Mouse (Mus musculus): ENCODE data around the gene Dclk1. TPM values are rescaled to one million over a fixed set of nuclear protein-coding genes. Genes with fewer than 3 reads are reported as not detected.

Dclk1 gene
- total RNA-seq, 2 experiments from 2014 or later = 6.3 to 9.1 TPM

DNA sequence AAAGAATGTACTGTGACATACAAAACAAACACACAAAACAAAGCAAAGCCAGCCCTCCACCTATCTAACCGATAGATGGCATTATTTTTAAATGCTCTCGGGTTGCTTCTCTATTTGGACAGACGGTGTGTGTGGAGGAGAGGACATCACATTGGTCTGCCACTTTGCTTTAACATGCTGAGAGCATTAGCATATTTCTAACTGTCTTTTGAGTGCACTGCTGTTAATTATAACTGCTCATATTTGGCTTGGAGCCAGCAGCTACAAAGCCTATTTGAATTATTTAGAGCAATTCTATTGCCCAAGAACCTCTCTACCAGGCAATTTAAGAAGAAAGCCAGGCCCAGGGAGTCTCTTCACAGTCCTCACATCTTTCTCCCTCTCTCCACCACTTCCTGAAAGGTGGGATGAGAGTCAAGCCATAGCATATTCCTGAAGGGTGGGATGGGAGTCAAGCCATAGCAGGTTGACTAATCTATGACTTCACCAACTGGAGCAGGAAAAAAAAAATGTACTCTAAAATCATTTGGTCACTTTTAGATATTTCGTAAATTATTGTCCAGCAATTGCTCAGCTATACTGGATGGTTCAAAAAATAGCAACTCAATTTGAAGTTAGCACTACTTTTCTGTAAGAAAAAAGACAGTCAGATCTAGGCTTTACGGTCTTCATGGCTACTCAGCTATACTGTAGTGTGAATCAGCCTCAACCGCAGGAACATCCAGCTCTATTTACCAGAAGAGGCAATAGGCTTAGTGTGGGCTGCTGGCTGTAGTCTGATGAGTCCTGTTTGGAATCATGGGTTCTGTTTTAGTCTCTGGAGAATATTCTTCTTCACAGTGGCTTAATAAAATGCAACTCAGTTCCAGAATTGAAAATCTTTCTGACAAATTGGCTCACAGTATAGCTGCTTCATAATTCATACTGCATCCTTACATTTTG, 155.9 kb downstream of the Dclk1 start:
- no peak for DNase-seq

- no peak for DNase-seq
These were observed 159.1 kb downstream of the Dclk1 start for GRCm38 (mm10) chr3:55401236-55401635.

DNA sequence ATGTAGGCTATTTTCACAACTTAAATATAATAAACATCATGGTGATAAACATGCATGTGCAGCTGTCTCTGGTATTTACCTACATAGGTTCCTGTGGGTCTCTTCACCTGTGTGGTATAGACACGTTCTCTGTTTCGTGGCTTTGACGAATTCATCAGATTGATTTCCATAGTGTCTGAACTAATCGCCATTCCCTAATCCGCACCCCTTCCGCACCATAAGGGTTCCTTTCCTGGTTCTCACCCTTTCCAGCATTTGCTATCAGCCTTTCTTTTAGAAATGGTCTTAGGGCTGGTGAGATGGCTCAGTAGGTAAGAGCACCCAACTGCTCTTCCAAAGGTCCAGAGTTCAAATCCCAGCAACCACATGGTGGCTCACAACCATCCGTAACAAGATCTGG, 162.6 kb downstream of the Dclk1 start:
- DNase-seq = no peak

GRCm38 (mm10) chr3:55406616-55407015, 164.5 kb downstream of the Dclk1 start:
- no peak for DNase-seq

DNA sequence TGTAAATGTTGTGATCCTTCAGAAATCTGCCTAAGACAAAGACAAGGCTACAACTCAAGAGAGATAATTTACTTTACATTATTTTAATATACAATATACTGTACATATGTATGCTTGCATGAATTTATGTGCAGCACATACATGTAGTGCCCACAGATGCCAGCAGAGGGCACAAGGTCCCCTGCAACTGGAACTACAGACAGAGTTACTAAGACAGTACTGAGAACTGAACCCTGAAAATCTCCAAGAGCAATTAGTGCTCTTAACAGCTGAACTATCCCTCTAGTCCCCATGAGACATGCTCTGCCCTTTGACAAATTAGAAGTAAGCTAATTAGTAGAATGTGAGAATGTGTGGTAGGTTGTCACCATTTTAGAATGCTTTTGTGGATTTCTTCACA, 169.4 kb downstream of the Dclk1 start:
- no peak for DNase-seq

GRCm38 (mm10) chr3:55415527-55415950, 173.4 kb downstream of the Dclk1 start:
- no peak for DNase-seq

DNA sequence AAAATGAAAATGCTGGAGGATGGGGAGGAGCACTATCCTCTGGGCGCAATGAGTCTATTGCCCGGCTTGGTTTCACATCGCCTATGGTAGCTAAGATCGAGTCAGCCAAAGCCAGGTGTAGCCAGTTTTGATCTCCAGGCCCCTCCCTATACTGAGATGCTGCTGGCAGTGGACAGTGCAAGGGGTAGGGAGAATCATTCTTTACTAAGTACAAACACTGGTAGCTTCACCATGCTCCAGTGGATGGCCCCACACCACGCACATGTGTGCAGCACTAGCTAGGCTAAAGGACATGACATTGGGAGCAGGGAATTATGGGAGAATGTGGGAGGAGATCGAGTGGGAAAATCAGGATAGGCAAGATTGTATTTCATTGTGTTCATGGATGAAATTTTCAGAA, 176.7 kb downstream of the Dclk1 start:
- DNase-seq = no peak

- DNase-seq = no peak
These were observed 177.2 kb downstream of the Dclk1 start for GRCm38 (mm10) chr3:55419334-55419733.

DNA sequence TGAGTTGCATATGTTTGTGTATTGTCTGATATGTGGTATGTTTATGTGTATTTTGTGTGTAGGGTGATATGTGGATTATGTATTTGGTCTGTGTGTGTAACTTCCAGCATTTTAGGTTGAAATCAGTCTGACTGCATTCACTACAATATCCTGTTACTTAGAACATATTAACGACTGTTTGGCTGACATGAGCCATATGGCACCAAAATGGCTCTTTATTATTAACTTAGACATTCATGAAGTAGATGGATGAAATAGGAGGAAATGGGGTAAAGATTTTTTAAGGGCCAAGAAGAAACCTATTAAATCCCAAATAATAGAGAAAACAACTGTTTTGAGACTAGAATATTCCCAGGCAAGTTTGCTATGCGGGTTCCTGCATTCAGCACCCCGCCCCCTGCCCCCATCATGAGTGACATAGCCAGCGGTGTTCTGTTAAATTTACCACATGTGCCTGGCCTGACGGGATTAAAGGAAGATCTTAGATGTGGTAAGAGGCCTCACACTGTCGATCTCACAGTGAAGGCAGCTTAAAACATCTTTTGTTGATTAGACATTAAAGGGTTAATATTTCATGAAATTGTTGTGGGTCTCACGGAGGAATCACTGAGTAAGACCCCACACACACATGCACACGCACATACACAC, 178.4 kb downstream of the Dclk1 start:
- DNase-seq = no peak

DNA sequence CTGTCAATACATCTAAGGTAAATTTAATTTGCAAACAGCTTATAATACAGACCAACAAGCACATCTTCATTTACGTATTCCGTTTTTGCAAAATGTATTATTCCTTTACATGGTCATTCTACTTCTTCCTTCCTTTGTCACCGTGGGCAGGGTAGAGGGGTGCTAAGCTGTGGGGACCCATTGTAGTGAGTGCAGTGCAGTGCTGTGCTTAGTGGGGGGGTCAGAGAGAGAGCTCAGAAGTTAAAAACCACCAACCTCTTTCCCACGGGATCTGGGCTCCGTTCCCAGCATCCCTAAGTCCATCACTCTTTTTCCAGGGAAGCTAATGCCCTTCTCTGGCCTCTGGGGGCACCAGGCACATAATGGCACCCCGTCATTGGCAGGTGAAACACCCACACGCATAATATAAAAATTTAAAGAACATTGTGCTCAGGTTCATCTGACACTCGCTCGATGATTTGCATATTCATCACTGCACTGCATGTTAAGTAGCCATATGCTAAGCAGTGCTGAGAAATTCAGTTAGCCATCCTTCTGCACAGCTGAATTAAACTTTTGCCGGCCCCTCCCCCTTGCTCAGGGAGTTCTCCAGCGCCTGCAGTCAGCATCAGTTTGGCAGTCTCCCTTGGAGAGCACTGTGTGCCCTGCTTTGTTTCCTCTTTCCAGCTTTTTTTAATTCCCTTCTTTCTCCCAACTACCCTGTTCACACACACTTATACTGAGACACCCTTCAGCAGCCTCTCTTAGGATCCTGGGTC, 181.7 kb downstream of the Dclk1 start:
- no peak for DNase-seq

- DNase-seq = no peak
These were observed 187.9 kb downstream of the Dclk1 start for GRCm38 (mm10) chr3:55430022-55430549.

GRCm38 (mm10) chr3:55431223-55431622, 189.1 kb downstream of the Dclk1 start:
- no peak for DNase-seq

DNA sequence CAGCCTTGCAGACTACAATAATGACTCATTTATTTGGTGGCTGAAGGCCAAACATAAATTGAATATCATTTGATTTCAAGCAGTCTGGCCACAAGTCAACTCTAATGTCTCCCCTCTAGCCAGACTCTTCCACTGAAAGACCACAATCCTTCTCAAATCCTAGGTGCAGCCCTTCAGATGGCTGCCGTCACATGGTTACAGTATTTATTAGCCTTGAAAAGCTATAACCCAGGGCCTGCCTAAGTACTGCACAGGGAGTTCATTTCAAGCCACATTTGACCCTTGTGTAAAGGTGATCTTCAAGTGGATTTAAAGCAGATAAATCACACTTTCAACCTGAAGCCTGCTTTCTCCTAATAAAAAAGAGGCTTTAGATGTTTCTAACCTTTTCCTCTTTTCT, 192.1 kb downstream of the Dclk1 start:
- DNase-seq = no peak

DNA sequence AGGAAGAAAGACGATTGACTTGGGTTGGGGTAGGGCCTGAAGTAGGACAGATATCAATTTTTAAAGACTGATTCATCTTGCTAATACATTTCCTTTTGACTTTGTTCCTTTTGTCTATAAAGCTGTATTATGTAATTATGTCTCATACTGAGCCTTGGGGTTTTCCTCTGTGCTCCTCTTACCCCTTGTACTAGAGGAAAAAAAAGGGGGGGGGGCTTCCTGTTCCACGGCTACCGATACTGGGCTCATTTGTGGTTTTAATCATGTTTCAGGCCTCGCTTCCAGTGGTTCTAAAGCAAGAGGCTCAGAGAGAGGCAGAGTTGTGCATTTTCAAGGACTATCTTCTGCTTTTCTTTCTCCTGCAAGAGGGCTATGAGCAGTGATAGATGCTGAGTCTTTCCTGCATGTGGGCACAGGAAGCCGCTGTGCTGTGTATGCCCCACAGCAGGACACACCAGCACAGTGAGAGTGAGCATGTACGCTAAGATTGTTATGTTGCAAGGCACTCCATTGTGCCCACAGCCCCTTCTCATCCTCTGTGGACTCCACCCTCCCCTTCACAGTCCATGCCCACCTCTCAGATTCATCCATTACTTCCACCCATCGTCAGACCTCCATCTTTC, 196.8 kb downstream of the Dclk1 start:
- no peak for DNase-seq

DNA sequence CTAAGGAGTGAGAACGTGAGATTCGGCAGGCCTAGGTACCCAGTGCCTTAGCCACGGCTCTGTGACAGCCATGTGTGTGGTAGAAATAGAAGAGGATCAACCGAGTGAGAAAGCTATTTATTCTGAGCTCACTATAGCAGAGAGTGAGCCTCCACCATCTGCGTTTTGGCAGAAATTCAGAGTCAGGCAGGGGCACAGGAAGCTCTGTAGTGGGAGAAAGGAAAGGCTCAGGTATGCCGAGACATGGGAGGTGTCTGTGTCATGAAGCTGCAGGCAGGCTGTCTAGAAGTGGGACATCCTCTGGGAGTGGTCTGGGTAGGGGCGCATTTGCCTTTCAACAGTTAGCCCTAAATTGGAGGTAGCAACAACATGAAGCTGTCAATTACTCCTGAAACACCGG, 198.2 kb downstream of the Dclk1 start:
- DNase-seq = no peak

DNA sequence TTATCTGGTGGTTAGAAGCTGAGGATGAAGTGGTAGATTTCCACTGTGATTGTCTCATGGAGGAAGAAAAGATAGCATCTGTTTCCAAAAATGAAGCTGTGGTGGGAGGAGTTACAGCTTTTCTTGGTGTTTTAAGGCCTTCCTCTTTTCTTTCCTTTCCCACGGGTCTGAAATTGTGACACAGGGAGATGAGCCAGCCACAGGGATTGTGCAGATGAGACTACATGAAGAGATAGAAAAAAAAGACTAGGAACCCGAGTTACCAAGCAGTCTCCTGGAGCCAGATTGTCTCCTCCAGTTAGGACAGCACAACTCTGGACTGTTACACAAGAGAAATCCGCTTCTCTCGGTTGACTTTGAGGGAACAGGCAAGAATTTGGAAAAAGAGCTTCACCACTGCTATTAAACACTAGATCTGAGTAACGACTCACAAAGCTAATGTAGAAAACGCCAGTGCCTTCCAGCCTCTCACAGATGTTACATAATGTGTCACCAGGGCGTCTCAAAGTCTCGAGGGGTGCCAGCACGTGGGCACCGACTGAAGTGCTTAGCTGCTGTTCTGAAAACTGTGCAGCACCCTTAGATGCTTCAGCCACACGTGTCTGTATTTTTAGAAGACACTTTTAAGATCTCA, 200.0 kb downstream of the Dclk1 start:
- no peak for DNase-seq

DNA sequence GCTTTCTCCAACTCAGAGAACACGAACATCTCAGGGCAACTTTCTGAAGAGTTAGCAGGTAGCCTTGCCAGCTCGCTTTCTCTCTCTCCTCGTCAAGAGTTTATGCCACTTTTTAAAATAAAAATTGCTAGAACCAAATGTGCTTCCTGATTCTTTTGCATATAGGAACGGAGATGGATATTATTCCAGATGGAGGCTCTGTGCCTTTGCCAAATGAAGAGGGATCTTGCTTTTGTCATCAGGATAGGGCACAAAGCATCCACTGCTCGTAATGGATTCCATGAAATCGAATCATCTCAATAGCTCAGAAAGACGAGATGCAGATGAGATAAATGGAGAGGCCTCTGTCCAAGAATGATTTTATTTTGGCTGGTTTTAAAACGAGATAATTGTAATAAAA, 201.1 kb downstream of the Dclk1 start:
- DNase-seq = no peak

- DNase-seq = no peak
These were observed 201.6 kb downstream of the Dclk1 start for GRCm38 (mm10) chr3:55443725-55444124.

GRCm38 (mm10) chr3:55446681-55447080, 204.5 kb downstream of the Dclk1 start:
- no peak for DNase-seq

GRCm38 (mm10) chr3:55447486-55448460, 205.6 kb downstream of the Dclk1 start:
- DNase-seq = peak; percentile 48
